Mouse (Mus musculus): ENCODE measurements around the gene Sos1.

The Sos1 gene

DNA sequence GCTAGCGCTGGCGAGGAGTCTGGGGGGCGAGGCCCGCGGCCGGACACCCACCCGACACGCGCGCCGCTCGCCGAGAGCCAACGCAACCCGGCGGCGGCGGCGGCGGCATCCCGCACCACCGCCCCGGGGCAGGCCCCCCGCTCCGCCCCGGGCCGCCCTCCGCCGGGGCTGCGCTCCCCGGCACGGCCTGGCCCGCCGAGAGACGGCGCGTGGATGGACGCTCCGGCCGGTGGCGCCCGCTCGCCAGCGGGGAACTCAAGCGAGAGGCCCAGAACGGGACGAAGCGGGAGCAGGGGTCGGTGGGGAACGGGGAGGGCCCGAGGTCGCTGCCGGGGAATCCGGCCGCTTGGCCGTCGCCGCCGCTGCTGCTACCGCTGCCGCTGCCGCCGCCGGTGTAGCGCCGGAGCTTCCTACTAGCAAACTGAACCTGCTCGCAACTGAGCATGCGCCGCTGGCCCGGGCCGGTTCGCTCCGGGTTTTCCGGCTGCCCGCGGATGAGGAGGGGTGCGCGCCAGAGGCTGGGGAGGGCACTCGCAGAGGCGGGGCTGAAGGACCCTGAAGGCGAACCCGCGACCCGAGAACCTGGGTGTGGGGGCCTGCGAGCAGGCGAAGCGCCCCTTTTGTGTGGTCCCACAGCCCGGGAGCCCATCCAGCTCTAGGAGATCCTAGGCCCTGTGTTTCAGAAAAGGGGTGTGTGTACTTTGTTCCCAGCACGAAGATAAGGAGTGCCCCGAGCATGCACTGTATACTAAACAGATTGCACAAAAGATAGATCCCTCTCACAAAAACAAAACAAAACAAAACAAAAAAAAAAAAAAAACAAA lies at the start of gene Sos1:
Sos1 (minus strand) TSS at position 423 of the 824 bp plus-strand sequence.
- peak; percentile 82 for DNase-seq (ENCODE audit: low read depth, low spot score)

DNA sequence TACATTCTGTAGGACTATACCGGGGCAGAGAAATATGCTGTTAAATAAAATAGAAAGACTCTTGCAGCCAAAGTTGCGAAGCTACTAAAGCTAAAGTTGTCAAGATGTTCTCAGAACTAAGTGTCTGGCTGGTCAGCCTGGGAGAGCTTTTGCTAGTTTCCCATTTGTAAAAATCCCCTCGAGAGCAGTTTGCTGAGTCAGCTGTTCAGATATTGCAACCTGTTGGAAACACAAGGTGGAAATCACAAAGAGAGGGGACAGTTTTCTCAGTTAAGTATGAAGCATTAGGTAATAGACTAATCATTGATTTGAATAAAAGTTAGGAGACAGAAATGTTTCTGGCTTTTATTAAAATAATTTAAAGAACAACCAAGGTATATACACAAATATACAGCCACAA lies 43.0 kb upstream of the Sos1 start:
- no peak for DNase-seq (ENCODE audit: low read depth, low spot score)

DNA sequence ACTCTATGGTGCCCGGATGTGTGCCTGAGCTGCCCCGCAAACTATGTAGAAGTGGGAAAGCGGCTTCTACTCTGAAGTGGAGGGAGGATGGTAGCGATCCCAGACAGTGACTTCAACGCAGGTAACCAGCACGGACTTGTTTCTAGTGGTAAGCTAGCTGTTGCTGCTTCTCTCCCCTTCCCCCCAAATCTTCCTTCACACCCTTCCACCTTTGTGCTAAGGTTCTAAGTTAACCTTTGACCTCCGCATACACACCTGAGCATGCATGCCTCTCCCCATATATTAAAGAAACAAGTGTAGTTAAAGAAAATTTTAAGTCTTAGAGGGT lies 41.9 kb upstream of the Sos1 start:
- no peak for DNase-seq (ENCODE audit: low read depth, low spot score)

DNA sequence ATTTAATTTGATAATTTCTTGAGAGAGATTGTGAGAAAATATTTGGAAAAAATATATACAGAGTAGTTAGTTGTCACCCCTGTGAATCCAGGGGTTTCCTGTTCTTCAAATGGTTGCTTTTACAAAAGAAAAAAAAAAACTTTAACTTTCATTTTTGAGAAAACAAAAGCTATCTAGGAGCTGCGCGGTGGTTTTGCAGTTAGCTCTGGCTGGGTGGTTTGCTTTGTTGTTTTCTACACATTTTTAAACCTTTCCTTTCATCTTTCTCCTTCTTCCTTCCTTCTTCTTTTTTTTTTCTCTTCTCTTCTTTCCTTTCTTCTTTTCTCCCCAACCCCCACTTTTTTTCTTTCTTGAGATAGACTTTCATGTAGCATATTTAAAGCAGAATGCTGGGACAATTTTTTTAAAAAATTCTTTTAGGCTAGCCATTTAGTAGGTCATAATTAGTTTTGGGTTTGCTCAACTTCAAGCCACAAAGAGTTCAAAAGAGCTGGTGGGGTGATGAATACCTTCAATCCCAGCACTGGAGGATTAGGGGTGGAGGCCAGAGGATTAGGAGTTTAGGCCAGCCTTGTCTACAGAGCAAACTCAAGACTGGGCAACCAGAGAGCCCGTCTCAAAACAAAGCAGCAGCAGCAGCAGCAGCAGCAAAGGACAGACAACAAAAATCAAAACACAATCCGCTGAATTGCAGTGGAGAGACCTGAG lies 41.4 kb upstream of the Sos1 start:
- DNase-seq (ENCODE audit: low read depth, low spot score): no peak

DNA sequence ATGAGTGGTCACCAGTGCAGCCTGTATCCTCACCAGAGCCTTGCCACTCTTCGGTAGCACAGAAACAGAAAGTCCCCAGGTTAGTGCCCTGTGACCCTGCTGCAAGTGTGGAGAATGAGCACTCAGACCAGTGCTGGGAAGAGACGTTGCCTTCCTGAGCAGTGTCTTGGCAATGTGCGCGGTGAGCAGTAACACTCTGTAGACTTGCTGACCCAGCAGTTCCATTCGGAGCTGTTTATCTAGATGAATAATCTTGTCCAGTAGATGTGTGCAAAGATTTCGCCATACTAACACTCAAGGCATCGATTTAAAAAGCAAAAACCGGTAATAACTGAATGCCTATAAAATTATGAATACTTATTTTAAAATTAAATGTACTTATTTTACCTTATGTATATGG lies 40.3 kb upstream of the Sos1 start:
- no peak for DNase-seq (ENCODE audit: low read depth, low spot score)

DNA sequence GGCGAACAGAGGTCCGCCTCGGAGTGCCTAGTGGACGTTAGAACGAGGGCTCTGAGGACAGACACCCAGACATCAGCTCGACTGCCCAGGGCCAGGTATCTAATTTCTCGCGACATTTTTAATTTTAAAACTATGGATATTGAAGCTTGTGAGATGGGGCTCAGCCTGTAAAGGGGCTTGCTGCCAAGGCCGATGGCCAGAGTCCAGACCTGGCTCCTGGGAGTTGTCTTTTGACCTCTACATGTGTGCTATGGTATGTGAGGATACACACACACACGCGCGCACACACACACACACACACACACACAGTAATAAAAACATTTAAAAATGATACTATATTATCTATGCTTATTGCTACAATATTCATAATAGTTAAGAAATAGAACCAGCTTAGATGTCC lies 38.6 kb upstream of the Sos1 start:
- DNase-seq (ENCODE audit: low read depth, low spot score): no peak

DNA sequence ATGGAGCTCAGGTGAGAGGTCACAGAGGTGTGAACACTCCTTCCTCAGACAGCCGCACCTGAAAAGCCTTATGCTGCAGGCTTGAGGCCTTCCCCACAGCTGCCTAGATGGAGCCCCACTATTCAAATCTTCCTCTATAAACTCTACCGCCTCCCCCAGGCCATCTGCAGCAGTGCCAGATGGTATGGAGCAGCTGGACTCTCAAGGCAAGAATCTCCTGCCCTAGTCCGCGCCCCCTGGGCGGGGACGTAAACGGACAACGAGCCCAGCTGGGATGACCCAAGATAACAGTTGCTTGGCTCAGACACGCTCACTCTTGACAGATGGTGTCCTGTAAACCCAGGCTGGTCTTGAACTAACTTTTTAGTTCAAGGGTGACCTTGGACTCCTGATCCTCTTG lies 37.0 kb upstream of the Sos1 start:
- no peak for DNase-seq (ENCODE audit: low read depth, low spot score)

DNA sequence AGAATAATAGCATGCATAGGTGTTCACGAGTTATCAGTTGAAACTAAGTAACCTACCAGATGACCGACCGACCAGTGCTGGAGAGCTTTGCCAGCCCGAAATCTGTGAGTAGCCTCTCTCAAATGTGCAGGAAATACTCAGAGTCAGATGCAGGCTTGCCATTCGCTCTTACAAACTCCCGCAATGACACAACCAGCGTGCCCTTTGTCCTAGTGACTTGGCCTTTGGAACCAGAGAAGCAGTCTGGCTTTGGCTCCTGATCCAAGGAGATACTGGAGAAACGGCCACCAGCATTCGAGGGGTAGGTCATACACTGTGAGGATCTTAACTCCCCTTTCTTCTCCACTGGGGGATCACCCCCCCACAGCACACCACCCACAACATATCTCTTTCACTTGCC lies 35.7 kb upstream of the Sos1 start:
- no peak for DNase-seq (ENCODE audit: low read depth, low spot score)

DNA sequence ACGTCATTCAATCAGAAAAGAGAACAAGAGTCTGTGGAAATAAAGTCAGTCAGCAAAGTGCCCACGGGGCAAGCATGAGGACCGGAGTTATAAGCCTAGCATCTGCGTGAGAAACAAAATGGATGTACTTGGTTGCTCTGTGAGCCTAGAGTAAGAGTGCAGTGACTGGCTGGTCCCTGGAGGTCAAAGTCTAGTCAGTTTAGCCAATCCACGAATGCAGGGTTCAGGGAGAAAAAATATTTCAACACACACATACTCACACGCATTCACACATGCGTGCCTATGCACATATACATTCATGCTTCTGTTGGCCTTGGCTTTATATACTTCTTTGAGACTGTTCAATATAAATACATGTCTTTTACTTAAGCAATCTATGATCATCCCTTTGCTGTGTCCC lies 35.3 kb upstream of the Sos1 start:
- no peak for DNase-seq (ENCODE audit: low read depth, low spot score)

DNA sequence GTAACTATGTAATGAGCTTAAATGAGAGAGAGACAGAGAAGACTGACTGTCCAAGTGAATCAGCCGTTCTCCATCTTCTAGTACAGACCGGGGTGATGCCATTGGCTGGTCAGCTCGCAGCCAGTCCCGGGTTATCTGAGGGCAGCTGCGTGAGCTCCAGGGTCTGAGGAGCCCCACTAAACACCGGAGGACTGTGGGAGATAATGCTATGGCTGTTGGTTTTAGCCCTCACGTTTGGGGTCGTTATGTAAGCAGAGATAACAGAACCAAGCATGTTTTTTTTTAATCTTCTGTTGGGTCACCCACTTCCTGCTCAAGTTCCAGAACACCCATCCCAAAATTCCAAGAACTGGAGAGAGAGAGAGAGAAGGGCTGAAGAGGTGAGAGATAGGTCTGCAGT lies 33.5 kb upstream of the Sos1 start:
- no peak for DNase-seq (ENCODE audit: low read depth, low spot score)

DNA sequence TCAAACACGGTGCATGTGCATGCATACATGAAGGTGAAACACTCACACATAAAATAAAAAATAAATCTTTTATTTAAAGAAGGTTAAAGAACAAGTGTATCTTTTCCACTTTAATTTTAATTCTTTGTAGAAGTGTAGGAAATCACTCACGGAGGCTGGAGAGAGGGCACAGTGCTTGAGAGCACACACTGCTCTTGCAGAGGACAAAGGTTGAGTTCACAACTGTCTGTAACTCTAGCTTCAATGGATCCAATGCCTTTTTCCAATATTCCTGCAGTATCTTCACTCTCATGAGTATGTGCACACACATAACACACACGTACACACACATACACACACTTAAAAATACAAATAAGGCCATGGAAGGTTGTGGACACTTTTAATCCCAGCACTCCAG lies 30.2 kb upstream of the Sos1 start:
- DNase-seq (ENCODE audit: low read depth, low spot score): no peak

DNA sequence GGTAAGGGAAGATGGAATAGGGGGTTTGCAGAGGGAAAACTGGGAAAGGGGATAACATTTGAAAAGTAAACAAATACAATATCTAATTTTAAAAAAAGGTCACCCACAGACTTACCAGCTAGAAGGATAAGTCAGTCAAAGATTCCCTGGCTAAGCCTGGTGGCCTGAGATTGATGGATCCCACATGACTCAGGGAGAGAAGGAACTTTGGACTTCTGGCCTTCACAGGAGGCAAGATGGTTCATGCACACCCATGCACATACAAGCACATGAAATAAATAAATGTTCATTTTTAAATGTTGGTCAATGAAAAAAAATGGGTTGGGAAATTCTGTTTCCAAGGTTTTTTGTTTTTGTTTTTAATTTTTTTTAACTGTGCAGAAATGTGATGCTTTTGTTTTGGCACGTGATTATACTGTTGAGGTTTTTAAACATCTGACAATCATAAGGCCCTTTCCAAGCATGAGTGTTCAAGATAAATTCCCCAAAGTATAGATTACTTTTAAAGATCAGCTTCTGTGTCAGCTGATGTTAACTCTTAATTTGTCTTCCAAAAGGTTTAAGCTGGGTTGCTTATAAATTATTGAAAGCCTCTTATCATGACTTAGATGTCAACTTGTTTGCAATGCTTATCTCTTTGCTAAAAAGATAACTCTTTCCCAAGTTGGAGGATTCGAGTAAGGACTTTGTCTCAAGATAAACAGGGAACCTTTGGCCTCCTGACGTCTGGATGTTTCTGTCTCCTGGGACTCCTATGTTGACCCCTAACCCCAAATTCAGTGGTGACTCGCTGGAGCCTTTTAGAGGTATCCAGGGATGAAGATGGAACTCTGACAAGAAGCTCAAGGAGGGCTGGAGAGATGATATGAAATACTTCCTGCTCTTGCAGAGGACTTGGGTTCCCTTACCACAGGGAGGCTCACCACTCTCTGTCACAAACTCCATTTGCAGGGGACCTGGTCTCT lies 29.5 kb upstream of the Sos1 start:
- no peak for DNase-seq (ENCODE audit: low read depth, low spot score)

DNA sequence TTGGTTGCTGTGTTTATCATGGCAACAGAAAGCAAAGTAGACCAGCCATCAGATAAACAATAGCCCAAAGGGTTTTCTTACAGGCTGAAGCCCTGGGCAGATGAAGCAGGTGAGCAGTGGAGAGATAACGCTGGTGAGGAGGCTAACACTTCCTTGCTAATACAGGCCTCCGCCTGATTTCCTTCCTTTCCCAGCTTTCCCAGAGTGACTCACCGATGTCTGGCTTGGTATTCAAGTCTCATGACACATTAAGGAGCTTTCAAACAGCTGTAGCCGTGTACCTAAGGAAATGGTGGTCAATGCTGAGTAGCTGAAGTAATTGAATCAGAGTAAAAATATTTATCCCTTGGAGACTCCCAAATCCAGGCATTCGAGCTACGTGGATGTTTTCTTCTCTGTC lies 25.5 kb upstream of the Sos1 start:
- DNase-seq (ENCODE audit: low read depth, low spot score): no peak

DNA sequence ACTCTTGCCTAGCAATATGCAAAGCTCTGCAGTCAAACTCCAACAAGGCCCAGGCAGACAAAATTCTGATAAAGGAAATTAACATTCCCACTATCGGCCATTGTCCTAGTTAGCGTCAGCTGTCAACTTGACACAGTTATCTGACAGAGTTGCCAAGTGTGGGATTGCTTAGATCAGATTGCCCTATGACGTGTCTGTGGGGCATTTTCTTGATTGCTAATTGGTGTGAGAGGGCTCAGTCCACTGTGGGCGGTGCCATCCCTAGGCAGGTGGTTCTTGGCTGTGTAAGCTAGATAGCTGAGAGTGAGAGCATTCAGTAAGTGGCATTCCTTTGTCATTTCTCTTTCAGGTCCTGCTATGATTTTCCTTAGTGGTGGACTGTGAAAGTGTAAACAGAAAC lies 25.1 kb upstream of the Sos1 start:
- DNase-seq (ENCODE audit: low read depth, low spot score): no peak

DNA sequence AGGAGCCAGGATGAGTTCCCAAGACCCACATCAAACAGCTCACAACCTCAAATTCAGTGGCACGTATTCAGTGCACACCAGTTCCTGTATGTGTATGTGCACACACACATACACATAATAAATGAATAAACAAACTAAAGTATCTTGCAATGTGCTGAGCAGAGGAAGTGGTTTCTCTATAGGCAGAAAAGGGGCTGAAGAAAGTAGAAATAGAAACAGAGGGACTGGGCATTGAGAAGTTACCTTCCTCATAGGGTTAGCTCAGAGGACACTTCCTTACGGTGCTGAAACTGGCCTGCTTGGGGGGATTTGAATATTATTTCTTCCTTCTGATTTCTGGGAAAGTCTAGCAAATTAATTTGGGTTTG lies 21.5 kb upstream of the Sos1 start:
- DNase-seq (ENCODE audit: low read depth, low spot score): no peak

DNA sequence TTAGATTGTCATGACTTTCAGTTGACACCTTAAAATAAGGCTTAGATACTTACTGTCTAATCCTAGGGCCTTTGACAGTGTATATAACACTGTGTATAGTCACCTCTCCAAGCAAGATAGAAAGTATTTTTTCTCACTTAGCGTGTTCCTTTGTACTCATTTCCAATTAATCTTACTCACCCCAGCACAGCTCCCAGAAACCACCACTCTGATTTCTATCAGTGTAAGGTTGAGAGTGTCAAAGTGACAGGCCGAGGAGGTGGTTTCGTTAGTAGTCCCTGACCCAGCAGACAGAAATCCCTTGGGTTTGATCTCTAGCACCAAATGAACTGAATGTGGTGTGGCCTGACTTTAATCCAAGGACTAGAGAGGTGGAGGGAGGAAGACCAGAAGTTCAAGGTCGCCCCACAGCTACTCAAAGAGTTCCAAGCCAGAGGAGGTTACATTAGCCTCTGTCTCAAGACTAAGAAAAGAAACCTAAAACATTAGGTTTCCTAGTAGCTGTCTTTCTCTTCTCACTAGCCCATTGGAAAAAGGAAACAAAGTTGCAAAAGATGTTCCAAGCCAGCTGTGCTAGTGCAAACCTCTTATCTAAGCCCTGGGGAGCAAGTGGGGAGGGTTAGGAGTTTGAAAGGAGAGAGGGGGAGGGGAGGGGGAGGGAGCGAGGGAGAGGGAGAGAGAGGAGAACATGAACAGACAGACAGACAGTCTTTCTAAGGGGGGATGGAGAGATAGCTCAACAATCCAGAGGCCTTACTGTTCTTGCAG lies 21.0 kb upstream of the Sos1 start:
- no peak for DNase-seq (ENCODE audit: low read depth, low spot score)

DNA sequence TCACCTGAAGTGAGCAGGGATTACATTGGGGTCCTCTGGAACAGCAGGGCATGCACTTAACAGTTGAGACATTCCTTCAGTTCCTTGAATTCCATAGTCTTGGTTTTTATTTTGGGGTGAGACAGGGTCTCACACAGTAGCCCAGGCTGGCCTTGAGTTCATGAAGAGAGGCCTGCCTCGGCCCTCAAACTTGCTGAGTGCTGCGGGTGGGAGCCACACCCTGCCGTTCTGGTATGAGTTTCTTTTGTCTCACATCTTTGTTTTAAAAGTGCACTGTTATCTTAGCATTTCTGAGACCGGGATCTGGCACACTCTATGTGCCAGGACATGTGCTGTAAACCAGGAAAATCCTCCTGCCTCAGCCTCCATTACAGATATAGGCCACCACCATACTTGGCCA lies 19.8 kb upstream of the Sos1 start:
- DNase-seq (ENCODE audit: low read depth, low spot score): no peak

DNA sequence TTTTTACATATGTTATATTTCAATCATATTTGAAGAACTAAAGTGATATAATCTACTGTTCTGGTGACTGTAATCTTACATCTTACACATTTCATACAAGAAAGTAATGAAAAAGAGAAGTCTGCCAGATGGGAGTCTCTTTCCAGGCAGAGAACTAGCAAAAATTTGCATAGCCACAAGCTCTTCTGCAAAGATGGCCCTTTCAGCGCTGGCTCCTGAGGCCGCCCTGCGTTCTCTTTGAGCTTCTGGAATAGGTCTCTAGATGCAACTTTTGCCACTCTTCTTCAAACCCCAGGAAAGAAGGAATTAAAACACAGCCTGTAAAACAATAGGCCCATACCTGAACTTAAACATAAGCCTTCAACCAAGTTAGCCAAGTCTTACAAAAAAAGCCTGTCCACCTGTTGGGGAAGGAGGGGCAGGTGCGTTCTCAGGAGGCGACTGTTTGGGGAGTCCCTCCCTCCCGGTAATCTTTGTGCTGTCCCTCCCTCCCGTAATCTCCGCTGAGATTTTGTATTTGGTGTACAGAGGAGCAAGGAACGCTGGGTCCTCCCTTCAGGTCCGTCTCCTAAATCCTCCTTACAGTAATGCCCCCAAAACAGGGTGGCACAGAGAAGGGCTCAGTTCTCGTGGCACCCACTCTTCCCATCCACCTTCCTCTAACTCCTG lies 18.5 kb upstream of the Sos1 start:
- no peak for DNase-seq (ENCODE audit: low read depth, low spot score)

DNA sequence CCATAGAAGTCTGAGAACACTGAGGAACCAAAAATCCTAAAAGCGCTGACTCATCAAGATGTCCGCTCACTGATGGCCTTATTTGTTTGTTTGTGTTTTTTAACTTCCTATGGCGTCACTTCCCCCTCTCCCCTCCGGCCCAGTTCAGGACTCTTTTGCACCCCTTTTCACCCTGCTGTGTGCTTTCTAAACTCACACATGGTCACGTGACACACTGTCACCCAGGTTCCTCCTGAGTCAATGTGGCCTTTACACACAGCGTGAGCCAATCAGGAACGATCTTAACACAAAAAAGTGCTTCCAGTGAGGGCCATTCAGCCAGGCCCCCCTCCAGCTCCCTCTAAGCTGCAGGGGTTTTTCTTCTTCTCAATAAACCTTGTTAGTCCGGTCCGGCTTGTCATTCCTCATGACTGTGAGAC lies 16.9 kb upstream of the Sos1 start:
- DNase-seq (ENCODE audit: low read depth, low spot score): no peak

DNA sequence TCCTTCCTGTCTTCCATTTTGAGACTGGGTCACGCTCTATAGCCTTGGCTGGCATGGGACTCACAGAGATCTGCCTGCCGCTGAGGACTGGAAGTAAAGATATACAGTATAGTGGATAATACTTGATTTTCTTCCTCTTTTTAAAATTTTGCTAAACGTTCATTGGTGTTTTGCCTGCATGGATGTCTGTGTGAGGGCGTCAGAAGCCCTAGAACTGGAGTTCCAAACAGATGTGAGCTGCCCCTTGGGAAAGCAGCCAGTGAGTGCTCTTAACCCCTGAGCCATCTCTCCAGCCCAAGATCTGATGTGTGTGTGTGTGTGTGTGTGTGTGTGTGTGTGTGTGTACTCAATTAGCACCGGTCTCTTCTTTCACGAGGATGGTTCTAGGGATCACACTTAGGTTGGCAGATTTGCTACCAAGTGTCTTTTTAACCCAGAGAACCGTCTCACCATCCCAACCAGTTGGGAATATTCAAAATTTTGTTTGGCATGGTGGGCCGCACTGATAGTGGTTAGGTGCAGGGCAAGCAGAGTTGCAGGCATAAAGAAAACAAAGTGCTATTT lies 16.4 kb upstream of the Sos1 start:
- no peak for DNase-seq (ENCODE audit: low read depth, low spot score)

DNA sequence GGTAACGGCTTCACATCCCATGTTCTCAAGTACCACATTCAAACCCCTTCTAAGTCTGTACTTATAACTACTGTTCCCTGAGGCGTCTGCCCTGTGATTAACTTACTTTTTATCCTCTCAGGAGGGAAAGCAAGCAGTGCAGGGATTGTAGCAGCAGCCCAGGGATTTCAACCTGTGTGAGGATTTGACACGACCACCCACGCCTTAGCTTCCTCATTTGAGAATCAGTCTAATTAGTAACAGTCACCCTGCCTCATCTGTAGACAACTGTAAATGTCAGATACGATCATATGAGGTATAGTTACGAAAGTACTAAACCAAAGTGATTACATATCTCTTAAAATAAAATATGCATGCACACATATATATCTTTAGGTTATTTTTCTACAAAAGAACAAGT lies 15.9 kb upstream of the Sos1 start:
- DNase-seq (ENCODE audit: low read depth, low spot score): no peak
